Mouse (Mus musculus) stomach, postnatal 0 days (tissue): ENCODE measurements around the gene Dedd2. TPM values are rescaled to one million over a fixed set of nuclear protein-coding genes. Genes with fewer than 3 reads are reported as not detected.
A peak's percentile ranks its signal among the peaks of the same experiment; 100 is the strongest.

ENCODE experiments used
- ATAC-seq: fragments of 200-750 bp; cut with Nextera tagmentation; 2 replicates; pipeline ENCODE4 v1.8.0; 2017; ENCODE audit not compliant: low FRiP score, low TSS enrichment
- DNase-seq: peaks from one replicate; pipeline ENCODE4 v3.0.0-alpha.2; 2016; ENCODE audit warnings: low spot score
- H3K27ac ChIP-seq: fragments of 300-500 bp; sonication (generic); replicated peaks from 2 replicates; pipeline ENCODE4 v1.5.1; 2014; ENCODE audit warnings: mild to moderate bottlenecking, control low read depth
- H3K27me3 ChIP-seq: fragments of 300-500 bp; sonication (generic); 2 replicates; pipeline ENCODE4 v1.6.1; 2014; ENCODE audit warnings: low read length; ENCODE audit not compliant: control insufficient read depth, insufficient read depth
- H3K36me3 ChIP-seq: fragments of 300-500 bp; sonication (generic); 2 replicates; pipeline ENCODE4 v1.6.1; 2014; ENCODE audit warnings: low read length, mixed read lengths; ENCODE audit not compliant: control insufficient read depth, insufficient read depth
- H3K4me1 ChIP-seq: fragments of 300-500 bp; sonication (generic); replicated peaks from 2 replicates; pipeline ENCODE4 v1.6.1; 2014; ENCODE audit warnings: antibody characterized with exemption; ENCODE audit not compliant: control insufficient read depth, insufficient read depth
- H3K4me2 ChIP-seq: fragments of 300-500 bp; sonication (generic); replicated peaks from 2 replicates; pipeline ENCODE4 v1.6.1; 2014; ENCODE audit warnings: low read depth, mild to moderate bottlenecking, control low read depth, moderate library complexity
- H3K4me3 ChIP-seq: fragments of 300-500 bp; sonication (generic); 2 replicates; pipeline ENCODE4 v1.5.1; 2014; ENCODE audit warnings: low read depth, low read length, control low read depth
- H3K9ac ChIP-seq: fragments of 300-500 bp; sonication (generic); 2 replicates; pipeline ENCODE4 v1.6.1; 2014; ENCODE audit warnings: mild to moderate bottlenecking, low read length, control low read depth, mixed read lengths
- H3K9me3 ChIP-seq: fragments of 300-500 bp; sonication (generic); 2 replicates; pipeline ENCODE4 v1.6.1; 2016; ENCODE audit warnings: low read length; ENCODE audit not compliant: control insufficient read depth
- CTCF ChIP-seq: IDR thresholded peaks from 2 replicates; pipeline ENCODE4 v1.5.1; 2016; ENCODE audit warnings: antibody characterized with exemption, low read depth, mild to moderate bottlenecking, moderate library complexity
- EP300 ChIP-seq: optimal IDR thresholded peaks from 2 replicates; pipeline ENCODE3; 2016; ENCODE audit warnings: antibody characterized with exemption
- WGBS: fragments of 180-500 bp; shearing (Covaris S2); extraction: QIAGEN DNeasy Blood & Tissue Kit; methylation state at CpG from one replicate; pipeline ENCODE4 v1.1.7; 2014; 5-methylcytosine and 5-hydroxymethylcytosine counted together
- microRNA-seq: library from miRNA; unstranded; fragments of <30 nt; microRNA quantifications from one replicate; pipeline ENCODE4, GENCODE M21; 2016
- polyA plus RNA-seq: library from polyadenylated mRNA; unstranded; fragments of >200 nt; fragmentation: Nextera tagmentation; extraction: Ambion mirVana; gene quantifications from 2 replicates; pipeline ENCODE4 v1.2.1, GENCODE M21; 2015

The Dedd2 gene
- polyA plus RNA-seq, 1 experiment from 2014 or later, result 20.0 TPM

DNA sequence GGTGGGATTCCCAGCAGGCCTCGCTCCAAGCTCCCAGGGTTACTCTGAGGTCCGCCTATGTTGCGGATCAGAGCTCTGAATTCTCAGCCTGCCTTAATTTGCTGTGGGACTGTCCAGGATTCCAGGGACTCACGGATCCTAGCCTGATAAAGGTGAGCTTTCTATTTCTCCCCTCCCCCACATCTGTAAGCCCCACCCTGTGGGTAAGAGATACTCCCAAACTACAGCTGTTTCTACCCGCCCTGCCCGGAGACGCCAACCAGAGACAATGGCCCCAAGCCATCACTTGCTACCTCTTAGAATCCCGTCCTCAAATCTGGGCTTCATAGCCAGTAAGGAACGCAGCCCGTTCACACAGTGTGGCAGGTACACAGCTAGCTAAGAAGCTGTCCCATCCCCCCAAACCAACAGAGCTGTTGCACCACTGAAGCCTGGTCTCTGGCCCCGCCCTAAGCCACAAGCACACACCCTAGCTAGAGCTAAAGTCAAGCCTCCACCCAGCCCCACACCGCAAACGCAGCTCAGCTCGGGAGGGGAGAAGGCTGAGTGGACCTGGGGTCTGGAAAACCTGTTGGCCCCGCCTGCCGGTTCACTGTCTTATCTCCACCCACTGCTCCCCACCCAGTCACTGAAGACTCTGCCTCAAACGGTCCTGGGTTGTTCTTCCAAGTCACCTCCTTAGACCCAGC is 64.8 kb downstream of the Dedd2 start:
- ATAC-seq (peak; percentile 91; the same call in 1 of the 2 replicates), DNase-seq (peak; percentile 79)
- H3K4me1 ChIP-seq, result no peaks in the 10 kb centered on the region
- no peaks in the 10 kb centered on the region for H3K27me3 ChIP-seq
- TF ChIP-seq EP300 (no peak), CTCF (no peak)
- no peaks in the 10 kb centered on the region for H3K9me3 ChIP-seq
- H3K36me3 ChIP-seq, result no peaks in the 10 kb centered on the region
- no peak overlapping the region; the same call in 1 of the 2 replicates for H3K4me2 ChIP-seq
- WGBS, result 8% methylated on average over 15 of the region's 17 CpGs
- H3K27ac ChIP-seq, result no peak overlapping the region
- no peak overlapping the region for H3K4me3 ChIP-seq
- no peak overlapping the region for H3K9ac ChIP-seq

DNA sequence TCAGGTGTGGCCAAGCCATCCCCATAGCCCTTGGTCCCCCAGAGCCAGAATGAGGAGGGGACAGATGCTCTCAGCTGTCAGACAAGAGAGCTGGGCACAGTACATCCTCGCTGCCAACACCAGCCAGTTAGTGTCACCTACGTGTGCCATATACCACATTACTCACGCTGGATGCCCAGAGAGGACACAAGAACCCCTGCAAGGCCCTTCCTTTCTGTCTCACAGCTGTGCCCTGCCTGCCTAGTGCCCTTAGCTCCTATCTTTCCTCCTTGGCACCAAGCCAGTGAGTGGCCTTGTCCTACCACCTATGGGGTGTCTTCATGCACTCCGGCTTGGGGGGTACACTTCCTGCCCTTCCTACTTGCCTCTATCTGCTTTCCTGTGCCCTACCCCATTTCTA is 65.8 kb downstream of the Dedd2 start:
- DNase-seq, result no peak
- Histone ChIP-seq H3K9ac (no peak overlapping the region), H3K4me2 (no peak overlapping the region), H3K27me3 (no peaks in the 10 kb centered on the region), H3K27ac (no peak overlapping the region), H3K36me3 (no peaks in the 10 kb centered on the region), H3K4me3 (no peak overlapping the region), H3K9me3 (no peaks in the 10 kb centered on the region), H3K4me1 (no peaks in the 10 kb centered on the region)
- WGBS, result 70% methylated on average over 4 of the region's 4 CpGs
- TF ChIP-seq CTCF (no peak), EP300 (no peak)
- ATAC-seq, result no peak

DNA sequence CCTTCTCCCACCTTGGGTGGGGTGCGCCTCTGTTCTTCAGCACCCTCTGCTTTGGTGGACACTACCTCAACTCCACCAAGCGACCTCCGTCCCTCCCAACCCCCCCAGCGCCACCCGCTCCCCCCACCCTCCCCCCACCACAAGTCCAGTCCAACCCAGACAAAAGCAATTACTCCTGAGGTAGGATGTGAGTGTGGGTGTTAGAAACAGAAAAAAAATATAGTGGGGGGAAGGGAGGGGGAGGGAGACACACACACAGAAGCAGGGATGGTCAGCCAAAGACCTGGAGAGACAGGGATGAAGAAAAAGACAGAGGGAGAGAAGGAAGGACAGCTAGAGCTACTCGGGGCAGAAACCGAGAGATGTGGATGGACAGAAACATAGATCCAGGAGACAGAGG is 66.6 kb downstream of the Dedd2 start:
- 33% methylated on average over 7 of the region's 7 CpGs for WGBS
- no peaks in the 10 kb centered on the region for H3K27me3 ChIP-seq
- no peak overlapping the region for H3K4me3 ChIP-seq
- no peak for DNase-seq
- no peaks in the 10 kb centered on the region for H3K36me3 ChIP-seq
- no peak for TF ChIP-seq EP300
- no peak for TF ChIP-seq CTCF
- H3K9me3 ChIP-seq, result no peaks in the 10 kb centered on the region
- H3K9ac ChIP-seq, result no peak overlapping the region
- H3K4me1 ChIP-seq, result no peaks in the 10 kb centered on the region
- no peak overlapping the region for H3K27ac ChIP-seq
- ATAC-seq, result no peak
- H3K4me2 ChIP-seq, result no peak overlapping the region

GRCm38 (mm10) chr7:25151916-25152556 is 68.4 kb downstream of the Dedd2 start:
- TF ChIP-seq EP300 (no peak), CTCF (no peak)
- ATAC-seq (no peak), DNase-seq (no peak)
- no peak overlapping the region for H3K9ac ChIP-seq
- no peaks in the 10 kb centered on the region for H3K4me1 ChIP-seq
- H3K4me2 ChIP-seq, result no peak overlapping the region
- no peaks in the 10 kb centered on the region for H3K36me3 ChIP-seq
- no peak overlapping the region for H3K27ac ChIP-seq
- WGBS, result 38% methylated on average over 8 of the region's 10 CpGs
- H3K9me3 ChIP-seq, result no peaks in the 10 kb centered on the region
- H3K4me3 ChIP-seq, result no peak overlapping the region
- H3K27me3 ChIP-seq, result no peaks in the 10 kb centered on the region

DNA sequence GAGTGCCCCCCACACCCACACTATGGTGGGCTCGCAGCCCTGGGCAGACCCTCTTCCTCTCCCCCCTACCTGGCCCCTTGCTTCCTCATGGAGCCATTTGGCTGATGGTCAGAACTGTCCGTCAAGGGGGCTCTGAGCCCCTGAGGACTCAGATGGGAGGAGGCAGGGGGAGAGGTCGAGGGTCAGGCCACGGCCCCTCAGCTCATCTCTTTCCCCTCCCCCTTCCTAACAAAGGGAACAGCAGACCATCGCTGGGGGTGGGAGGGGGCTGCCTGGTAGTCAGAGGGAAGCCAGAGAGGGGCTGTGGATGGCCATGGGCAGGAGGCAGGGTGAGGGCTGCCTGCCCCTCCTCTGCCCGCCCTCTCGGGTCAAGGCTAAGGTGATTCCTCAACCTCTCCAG is 69.4 kb downstream of the Dedd2 start:
- DNase-seq (no peak), ATAC-seq (no peak)
- no peak for TF ChIP-seq EP300
- no peak for TF ChIP-seq CTCF
- Histone ChIP-seq H3K4me3 (no peak overlapping the region), H3K27ac (no peak overlapping the region), H3K4me2 (no peak overlapping the region), H3K4me1 (no peaks in the 10 kb centered on the region), H3K27me3 (no peaks in the 10 kb centered on the region), H3K36me3 (no peaks in the 10 kb centered on the region), H3K9ac (no peak overlapping the region), H3K9me3 (no peaks in the 10 kb centered on the region)
- WGBS, result 2% methylated on average over 7 of the region's 7 CpGs

DNA sequence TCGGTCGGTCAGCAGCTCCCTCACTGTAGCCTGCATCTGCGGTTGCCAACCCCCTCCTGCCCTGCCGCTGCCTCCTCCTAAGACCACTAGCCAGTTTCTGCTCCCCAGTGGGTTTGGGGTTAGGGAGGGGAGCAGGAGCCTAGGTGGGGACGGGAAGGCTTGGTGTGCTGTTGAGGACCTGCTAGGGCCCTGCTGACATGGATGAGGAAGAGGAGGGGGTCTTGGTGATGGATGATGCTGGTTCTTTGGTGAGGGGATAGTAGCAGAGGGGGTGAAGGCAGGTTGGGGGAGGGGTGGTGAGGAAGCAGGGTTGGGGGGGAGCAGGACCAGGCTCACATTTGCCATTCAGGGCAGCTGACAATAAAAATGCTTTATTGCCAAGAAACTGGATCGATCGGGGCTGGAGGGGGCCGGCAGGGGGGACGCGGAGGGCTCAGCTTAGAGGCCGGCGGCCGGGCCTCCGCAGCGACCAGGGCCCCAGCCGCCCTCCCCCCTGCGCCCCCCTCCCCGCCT is 70.2 kb downstream of the Dedd2 start:
- no peak overlapping the region for H3K4me3 ChIP-seq
- H3K27ac ChIP-seq, result no peak overlapping the region
- no peaks in the 10 kb centered on the region for H3K4me1 ChIP-seq
- no peak overlapping the region for H3K4me2 ChIP-seq
- no peak for ATAC-seq
- H3K9ac ChIP-seq, result no peak overlapping the region
- TF ChIP-seq CTCF (no peak), EP300 (no peak)
- DNase-seq, result no peak
- no peaks in the 10 kb centered on the region for H3K9me3 ChIP-seq
- H3K27me3 ChIP-seq, result no peaks in the 10 kb centered on the region
- 2% methylated on average over 15 of the region's 18 CpGs for WGBS
- no peaks in the 10 kb centered on the region for H3K36me3 ChIP-seq

Small RNA genes within 50 kb of the gene (microRNA-seq; reads per million reads assigned to microRNA genes)
- not detected for gene Mir7048

Other genes starting within 250 kb of the Dedd2 start
- 290 and 293 TPM in 2 replicates for gene Rabac1, start 247.9 kb downstream of the Dedd2 start, polyA plus RNA-seq
- gene Atp1a3, start 214.7 kb downstream of the Dedd2 start, polyA plus RNA-seq, result 1.6 and 2.4 TPM in 2 replicates
- gene Grik5, start 148.3 kb downstream of the Dedd2 start, polyA plus RNA-seq, result 1.7 and 2.2 TPM in 2 replicates
- gene Zfp574, start 148.0 kb downstream of the Dedd2 start, polyA plus RNA-seq, result 12.1 and 12.9 TPM in 2 replicates
- gene Pou2f2, start 40.9 kb downstream of the Dedd2 start, polyA plus RNA-seq, result 0.52 and 0.67 TPM in 2 replicates
- 1.1 and 1.2 TPM in 2 replicates for gene Zfp526, start 810 bp upstream of the Dedd2 start, polyA plus RNA-seq
- gene Gsk3a, start 17.2 kb upstream of the Dedd2 start, polyA plus RNA-seq, result 5.1 and 5.3 TPM in 2 replicates
- gene Erf, start 30.1 kb upstream of the Dedd2 start, polyA plus RNA-seq, result 8.1 and 8.8 TPM in 2 replicates
- gene Cic, start 47.1 kb upstream of the Dedd2 start, polyA plus RNA-seq, result 15.0 and 15.9 TPM in 2 replicates
- 125 and 126 TPM in 2 replicates for gene Pafah1b3, start 77.4 kb upstream of the Dedd2 start, polyA plus RNA-seq
- gene Prr19, start 80.8 kb upstream of the Dedd2 start, polyA plus RNA-seq, result 0.07 TPM in 1 of 2 replicates, not detected in the other
- gene Tmem145, start 85.5 kb upstream of the Dedd2 start, polyA plus RNA-seq, result 0.67 and 1.1 TPM in 2 replicates
- gene Megf8, start 96.5 kb upstream of the Dedd2 start, polyA plus RNA-seq, result 3.3 and 3.6 TPM in 2 replicates
- 4,615 and 4,883 TPM in 2 replicates for gene Cnfn, start 149.1 kb upstream of the Dedd2 start, polyA plus RNA-seq
- 10.3 and 12.5 TPM in 2 replicates for gene Lipe, start 178.1 kb upstream of the Dedd2 start, polyA plus RNA-seq
- 6.8 and 8.8 TPM in 2 replicates for gene Cxcl17, start 192.3 kb upstream of the Dedd2 start, polyA plus RNA-seq